Mouse (Mus musculus) kidney, adult 2 months (tissue): Measurements from ENCODE around the gene Slc23a4. TPM values are rescaled to one million over a fixed set of nuclear protein-coding genes. Genes with fewer than 3 reads are reported as not detected.

Experiments used
- DNase-seq: peaks from one replicate; pipeline ENCODE4 v3.0.0; 2021
- H3K27ac ChIP-seq: fragments of 200-500 bp; 2 replicates; pipeline ENCODE4 v1.5.1; 2012; ENCODE audit warnings: low read depth, low read length, control low read depth, inconsistent platforms; ENCODE audit not compliant: insufficient read depth
- H3K27me3 ChIP-seq: fragments of 200-500 bp; replicated peaks from 2 replicates; pipeline ENCODE4 v1.6.1; 2012; ENCODE audit warnings: mild to moderate bottlenecking, moderate library complexity, low read length, inconsistent platforms; ENCODE audit not compliant: control insufficient read depth, insufficient read depth
- H3K36me3 ChIP-seq: fragments of 200-500 bp; 2 replicates; pipeline ENCODE4 v1.6.1; 2012; ENCODE audit warnings: mild to moderate bottlenecking, moderate library complexity, low read length, inconsistent platforms; ENCODE audit not compliant: control insufficient read depth, insufficient read depth
- H3K4me1 ChIP-seq: fragments of 200-500 bp; 2 replicates; pipeline ENCODE4 v1.6.1; 2011; ENCODE audit warnings: low read length; ENCODE audit not compliant: control insufficient read depth, insufficient read depth
- H3K4me3 ChIP-seq: fragments of 200-500 bp; 2 replicates; pipeline ENCODE4 v1.5.1; 2011; ENCODE audit warnings: mild to moderate bottlenecking, low read depth, low read length, control low read depth; ENCODE audit not compliant: insufficient read depth
- CTCF ChIP-seq: fragments of 200-500 bp; conservative IDR thresholded peaks from 2 replicates; pipeline ENCODE4 v1.5.1; 2011; ENCODE audit warnings: low read depth, mild to moderate bottlenecking, control low read depth, low read length, moderate library complexity, mixed read lengths; ENCODE audit not compliant: insufficient read depth, insufficient read length
- POLR2A ChIP-seq: fragments of 200-500 bp; IDR thresholded peaks from one replicate; pipeline ENCODE4 v1.6.1; 2011; ENCODE audit warnings: low read depth, low read length, control low read depth
- WGBS: fragments of 180-500 bp; shearing (Covaris S2); methylation state at CpG from one replicate; pipeline ENCODE4 v1.1.7; 2018; 5-methylcytosine and 5-hydroxymethylcytosine counted together
- polyA plus RNA-seq: library from polyadenylated mRNA; depleted of rRNA; stranded (reverse); fragments of >200 nt; gene quantifications from 2 replicates; pipeline ENCODE4 v1.2.3, GENCODE M21; 2012

Gene Slc23a4
- polyA plus RNA-seq, 1 experiment: 0.16 TPM

DNA sequence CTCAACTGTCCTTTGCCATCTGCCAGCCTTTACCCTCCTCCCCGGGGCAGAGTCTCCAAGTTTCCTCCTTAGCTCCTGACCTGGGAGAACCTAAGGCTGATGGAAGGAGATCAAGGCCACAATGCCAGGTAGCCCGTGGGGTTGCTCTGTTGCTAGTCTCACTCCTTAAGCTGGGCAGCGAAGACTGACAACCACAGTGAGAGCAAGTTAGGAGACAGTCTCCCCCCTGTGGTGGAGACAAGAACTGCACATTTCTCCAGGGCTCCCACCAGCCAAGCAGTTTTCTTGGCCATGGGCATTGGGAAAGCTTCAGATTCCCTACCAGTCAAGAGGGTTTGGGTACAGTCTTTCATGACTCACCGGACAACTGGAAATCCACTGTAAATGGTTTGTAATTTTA is 61.0 kb downstream of the Slc23a4 start:
- DNase-seq: peak; percentile 76
- H3K36me3 ChIP-seq: no peaks in the 10 kb centered on the region
- no peaks in the 10 kb centered on the region for H3K27me3 ChIP-seq
- no peak overlapping the region for H3K27ac ChIP-seq
- WGBS: 36% methylated on average over 4 of the region's 4 CpGs
- TF ChIP-seq CTCF (peak; percentile 83), POLR2A (no peak)
- no peaks in the 10 kb centered on the region for H3K4me1 ChIP-seq
- no peak overlapping the region for H3K4me3 ChIP-seq

DNA sequence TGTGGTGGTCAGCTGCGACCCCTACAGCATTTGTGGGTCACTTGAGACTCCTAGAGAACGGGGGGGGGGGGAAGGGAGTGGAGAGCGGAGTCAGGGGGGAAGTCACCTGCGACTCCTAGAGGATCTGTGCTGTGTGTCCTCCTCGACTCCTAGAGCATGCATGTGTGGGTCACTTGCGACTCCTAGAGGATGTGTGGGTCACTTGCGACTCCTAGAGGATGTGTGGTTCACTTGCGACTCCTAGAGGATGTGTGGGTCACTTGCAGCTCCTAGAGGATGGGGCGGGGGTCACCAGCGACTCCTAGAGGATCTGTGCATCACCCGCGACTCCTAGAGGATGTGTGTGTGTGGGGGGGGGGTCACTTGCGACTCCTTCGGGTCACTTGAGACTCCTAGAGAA is 66.3 kb downstream of the Slc23a4 start:
- TF ChIP-seq POLR2A (no peak), CTCF (peak; percentile 98)
- no peaks in the 10 kb centered on the region for H3K27me3 ChIP-seq
- 56% methylated on average over 14 of the region's 14 CpGs for WGBS
- DNase-seq: peak; percentile 77
- no peak overlapping the region for H3K4me3 ChIP-seq
- H3K27ac ChIP-seq: no peak overlapping the region
- H3K36me3 ChIP-seq: no peaks in the 10 kb centered on the region
- no peaks in the 10 kb centered on the region for H3K4me1 ChIP-seq

DNA sequence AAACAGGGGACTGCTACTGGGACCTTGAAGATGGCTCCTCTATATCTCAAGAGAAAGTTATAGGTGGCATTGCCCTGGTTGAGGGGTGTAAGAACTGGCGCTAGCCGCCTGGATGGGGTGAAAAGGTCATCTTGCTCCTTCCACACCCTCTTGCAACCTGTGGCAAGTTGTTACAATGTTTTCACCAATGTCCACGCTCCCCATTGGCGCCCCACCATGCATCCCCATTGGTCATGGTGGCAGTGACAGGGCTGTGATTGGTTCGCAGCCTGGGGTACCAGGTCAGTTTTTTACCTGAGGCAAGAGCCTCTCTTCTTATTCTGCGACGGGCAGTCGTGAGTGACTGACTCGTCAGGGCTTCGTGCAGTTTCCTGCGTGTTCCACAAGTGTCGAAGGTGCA is 67.6 kb downstream of the Slc23a4 start:
- Histone ChIP-seq H3K4me1 (no peaks in the 10 kb centered on the region), H3K36me3 (no peaks in the 10 kb centered on the region), H3K27me3 (no peaks in the 10 kb centered on the region), H3K4me3 (no peak overlapping the region), H3K27ac (no peak overlapping the region)
- DNase-seq: no peak
- 95% methylated on average over 12 of the region's 12 CpGs for WGBS
- no peak for TF ChIP-seq POLR2A
- TF ChIP-seq CTCF: no peak

DNA sequence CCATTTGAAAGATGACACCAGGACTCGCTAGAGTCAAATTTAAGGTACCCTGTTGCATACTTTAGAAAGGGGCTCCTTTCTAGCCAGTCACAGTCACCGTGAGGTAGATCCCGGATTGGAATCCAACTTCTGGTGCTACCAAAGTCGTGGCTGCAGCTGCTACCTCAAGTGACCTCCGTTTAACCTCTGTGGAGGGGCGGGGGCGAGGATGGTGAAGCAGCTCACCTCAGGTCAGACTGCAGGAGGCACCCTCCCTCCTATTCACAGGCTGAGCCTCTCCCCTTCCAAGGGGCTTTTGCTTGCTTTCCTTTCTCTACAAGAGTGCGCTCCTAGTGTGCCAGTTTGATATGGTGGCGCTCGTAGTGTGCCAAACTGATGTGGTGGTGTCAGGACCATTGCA is 68.2 kb downstream of the Slc23a4 start, which contains the start of gene Stra8:
Stra8 (plus strand) TSS at position 208 of the 400 bp plus-strand sequence.
- Histone ChIP-seq H3K27ac (no peak within 1 kb of the TSS), H3K27me3 (no peaks in the 10 kb centered on the region), H3K36me3 (no peaks in the 10 kb centered on the region), H3K4me3 (no peak within 1 kb of the TSS), H3K4me1 (no peaks in the 10 kb centered on the region)
- TF ChIP-seq POLR2A: no peak
- no peak for TF ChIP-seq CTCF
- no peak for DNase-seq
- 69% methylated on average over 10 of the region's 10 CpGs for WGBS

DNA sequence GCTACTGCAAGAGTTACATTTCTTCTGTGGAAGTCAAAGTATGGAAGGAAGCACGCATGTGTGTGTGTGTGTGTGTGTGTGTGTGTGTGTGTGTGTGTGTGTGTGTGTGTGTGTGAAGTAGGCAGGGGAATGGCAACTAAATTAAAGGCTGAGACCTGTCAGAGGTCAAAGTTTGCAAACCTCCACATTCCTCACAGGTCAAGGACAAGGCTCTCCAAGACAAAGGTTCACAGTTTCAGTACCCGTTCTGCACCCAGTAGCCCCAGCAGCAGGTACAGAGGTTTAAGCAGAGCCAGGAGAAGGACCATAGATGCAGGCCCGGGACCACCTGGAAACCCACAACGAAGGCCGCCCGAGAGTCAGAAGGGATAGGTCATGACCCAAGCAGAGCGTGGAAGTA is 69.1 kb downstream of the Slc23a4 start:
- 64% methylated on average over 7 of the region's 7 CpGs for WGBS

DNA sequence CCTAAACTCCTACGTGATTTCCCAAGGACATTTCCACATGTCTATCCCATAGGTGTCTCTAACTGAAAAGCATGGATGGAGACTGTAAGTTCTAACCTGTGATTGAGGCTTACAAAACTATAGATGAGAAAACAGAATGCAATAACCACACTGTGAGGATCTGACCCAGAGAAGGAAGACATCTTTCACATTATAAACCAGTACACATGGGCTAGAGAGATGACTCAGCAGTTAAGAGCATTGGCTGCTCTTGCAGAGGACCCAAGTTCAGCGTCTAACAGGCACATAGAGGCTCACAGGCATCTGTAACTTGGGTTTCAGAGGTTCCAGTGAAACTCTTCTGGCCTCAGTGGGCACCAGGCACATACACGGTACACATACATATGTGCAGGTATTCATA is 73.7 kb downstream of the Slc23a4 start:
- TF ChIP-seq POLR2A (no peak), CTCF (no peak)
- H3K4me3 ChIP-seq: no peak overlapping the region
- no peak for DNase-seq
- 79% methylated on average over 3 of the region's 3 CpGs for WGBS
- no peaks in the 10 kb centered on the region for H3K36me3 ChIP-seq
- H3K27me3 ChIP-seq: no peaks in the 10 kb centered on the region
- no peak overlapping the region for H3K27ac ChIP-seq
- peaks cover 5% of the 10 kb centered on the region; the same call in 1 of the 2 replicates for H3K4me1 ChIP-seq

More for the DNA sequence above, 69.1 kb downstream of the Slc23a4 start:
- H3K36me3 ChIP-seq: no peaks in the 10 kb centered on the region
- TF ChIP-seq POLR2A (no peak), CTCF (no peak)
- no peak overlapping the region for H3K4me3 ChIP-seq
- H3K4me1 ChIP-seq: no peaks in the 10 kb centered on the region
- DNase-seq: no peak
- no peaks in the 10 kb centered on the region for H3K27me3 ChIP-seq
- H3K27ac ChIP-seq: no peak overlapping the region

DNA sequence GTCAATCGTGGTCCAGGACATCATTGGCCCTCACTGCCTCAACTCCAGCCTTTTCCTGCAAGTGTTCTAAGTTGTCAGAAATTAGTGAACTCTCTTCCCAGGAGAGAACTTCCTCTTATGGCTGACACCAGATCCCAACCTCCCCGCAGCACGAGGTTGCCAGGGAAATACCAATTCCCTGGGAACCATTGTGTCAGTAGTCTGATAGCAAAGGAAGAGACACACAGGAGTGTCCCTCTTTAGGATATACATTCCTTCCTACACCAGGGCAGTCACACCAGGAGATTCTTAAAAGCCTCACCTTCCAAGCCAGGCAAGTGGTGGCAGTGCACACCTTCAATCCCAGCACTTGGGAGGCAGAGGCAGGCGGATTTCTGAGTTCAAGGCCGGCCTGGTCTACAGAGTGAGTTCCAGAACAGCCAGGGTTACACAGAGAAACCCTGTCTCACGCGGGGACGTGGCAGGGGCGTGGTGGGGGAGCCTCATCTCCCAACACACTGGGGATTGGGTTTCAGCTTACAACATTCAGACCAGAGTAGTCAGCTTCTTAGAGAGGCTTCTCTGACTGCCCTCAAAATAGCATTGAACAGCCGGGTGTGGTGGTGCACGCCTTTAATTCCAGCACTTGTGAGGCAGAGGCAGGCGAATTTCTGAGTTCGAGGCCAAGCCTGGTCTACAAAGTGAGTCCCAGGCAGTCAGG is 74.7 kb downstream of the Slc23a4 start:
- WGBS: 77% methylated on average over 13 of the region's 13 CpGs
- no peak for DNase-seq
- TF ChIP-seq CTCF: no peak
- no peak for TF ChIP-seq POLR2A
- Histone ChIP-seq H3K27ac (no peak overlapping the region), H3K27me3 (no peaks in the 10 kb centered on the region), H3K4me3 (no peak overlapping the region), H3K36me3 (no peaks in the 10 kb centered on the region), H3K4me1 (peaks cover 10% of the 10 kb centered on the region; the same call in 1 of the 2 replicates)
